Mouse (Mus musculus): ENCODE measurements around the gene Vgll4.
"Not testable (repeated sequence)": the region's sequence is repeated elsewhere in the genome, so short reads cannot be mapped to it uniquely, and the experiment has no call there.

The Vgll4 gene

DNA sequence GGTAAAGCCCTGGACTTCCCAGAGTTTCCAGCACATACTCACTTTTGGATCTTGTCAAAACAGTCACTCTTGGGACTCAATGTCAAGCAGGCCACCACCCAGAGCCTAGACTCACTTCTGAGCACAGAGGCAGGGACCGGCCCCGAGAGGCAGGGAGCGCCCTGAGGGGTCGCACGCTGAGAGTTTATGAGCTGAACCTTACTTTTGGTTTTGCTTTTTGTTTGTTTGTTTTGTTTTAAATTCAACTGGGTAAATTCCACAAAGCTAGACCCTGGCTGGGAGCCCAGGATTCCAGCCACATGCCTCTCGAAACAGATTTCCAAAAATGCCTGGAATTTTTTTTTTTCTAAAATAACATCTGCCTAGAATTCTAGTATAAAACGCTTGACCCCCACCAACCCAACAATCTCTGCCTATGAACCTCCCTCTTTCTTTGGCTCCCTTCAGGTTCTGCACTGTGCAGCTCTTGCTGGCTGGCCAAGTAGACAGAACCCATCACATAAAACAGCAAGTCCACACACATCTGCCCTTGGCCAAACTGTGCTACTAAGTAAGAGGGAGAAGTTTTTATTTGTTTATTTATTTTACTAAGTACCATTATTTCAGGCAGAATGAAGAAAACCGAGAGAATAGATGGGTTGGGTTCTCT lies 28.5 kb downstream of the Vgll4 start:
- DNase-seq (ENCODE audit: extremely low spot score, low read depth, low spot score) = no peak

DNA sequence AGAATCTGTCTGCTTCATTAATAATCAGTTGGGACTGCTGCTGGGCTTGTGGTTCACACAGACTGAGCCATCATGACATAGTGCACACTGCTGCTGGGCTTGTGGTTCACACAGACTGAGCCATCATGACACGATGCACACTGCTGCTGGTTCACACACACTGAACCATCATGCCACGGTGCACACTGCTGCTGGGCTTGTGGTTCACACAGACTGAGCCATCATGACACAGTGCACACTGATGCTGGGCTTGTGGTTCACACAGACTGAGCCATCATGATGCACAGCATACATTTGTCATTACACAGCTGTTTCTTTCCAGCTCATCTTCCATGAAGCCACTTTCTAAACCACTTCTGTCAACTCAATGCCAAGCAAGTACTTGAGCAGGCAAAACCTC lies 30.1 kb downstream of the Vgll4 start:
- DNase-seq (ENCODE audit: extremely low spot score, low read depth, low spot score) = no peak

DNA sequence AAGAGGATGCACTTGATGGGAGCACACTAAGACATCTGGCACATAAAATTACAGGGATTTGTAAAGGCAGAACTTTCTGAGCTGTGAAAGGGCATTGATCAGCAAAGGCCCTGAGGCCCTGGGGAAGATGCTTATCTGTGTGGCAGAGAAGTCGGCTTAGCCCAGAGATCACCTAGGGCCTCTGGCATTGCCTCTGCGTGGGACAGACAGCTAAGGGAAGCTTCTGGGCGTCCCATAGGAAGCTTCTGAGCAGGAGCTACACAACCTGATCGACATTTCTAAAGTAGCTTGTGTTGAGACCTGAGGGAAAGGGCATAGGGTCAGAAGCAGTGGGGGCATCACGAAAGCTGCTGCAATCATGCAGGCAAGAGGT lies 32.9 kb downstream of the Vgll4 start:
- no peak for DNase-seq (ENCODE audit: extremely low spot score, low read depth, low spot score)

DNA sequence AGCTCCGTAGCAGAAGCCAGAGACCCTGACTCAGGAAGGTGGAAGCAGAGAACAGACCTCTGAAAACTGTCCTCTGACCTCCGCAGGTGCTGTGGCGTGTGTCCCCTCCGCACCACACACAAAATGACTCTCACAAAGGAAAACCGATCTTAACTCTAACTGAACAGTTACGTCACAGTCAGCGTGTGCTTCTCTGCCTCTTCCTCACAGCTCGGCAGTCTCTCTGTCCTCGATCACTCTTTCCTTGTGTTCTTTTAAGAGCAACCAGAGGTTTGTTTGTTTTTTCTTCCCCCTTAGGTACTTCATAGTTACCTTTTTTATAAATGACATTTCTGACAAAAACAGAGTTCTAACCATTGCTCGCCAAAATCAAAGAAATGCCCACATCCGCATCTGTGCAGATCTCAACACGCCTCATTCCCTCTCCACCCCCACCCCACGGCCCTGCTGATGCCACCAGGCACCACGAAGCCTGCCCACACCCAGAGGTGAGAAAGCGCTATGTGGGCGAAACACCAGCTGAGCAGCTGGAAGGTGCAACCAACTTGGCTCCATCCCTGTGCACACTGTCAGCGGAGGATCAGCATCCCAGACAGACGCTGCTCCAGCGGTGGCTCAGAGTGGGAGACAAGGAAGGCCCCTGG lies 33.4 kb downstream of the Vgll4 start:
- DNase-seq (ENCODE audit: extremely low spot score, low read depth, low spot score) = no peak

- no peak for DNase-seq (ENCODE audit: extremely low spot score, low read depth, low spot score)
Observed at GRCm38 (mm10) chr6:114935362-114935761, 34.4 kb downstream of the Vgll4 start.

- DNase-seq (ENCODE audit: extremely low spot score, low read depth, low spot score) = no peak
Observed at GRCm38 (mm10) chr6:114934045-114934444, 35.7 kb downstream of the Vgll4 start.

- DNase-seq (ENCODE audit: extremely low spot score, low read depth, low spot score) = no peak
Observed at GRCm38 (mm10) chr6:114932991-114933392, 36.8 kb downstream of the Vgll4 start.

GRCm38 (mm10) chr6:114932116-114932500 lies 37.7 kb downstream of the Vgll4 start:
- DNase-seq (ENCODE audit: extremely low spot score, low read depth, low spot score) = no peak

GRCm38 (mm10) chr6:114931212-114932115 lies 38.3 kb downstream of the Vgll4 start:
- no peak for DNase-seq (ENCODE audit: extremely low spot score, low read depth, low spot score)

- no peak for DNase-seq (ENCODE audit: extremely low spot score, low read depth, low spot score)
Observed at GRCm38 (mm10) chr6:114930646-114931045, 39.1 kb downstream of the Vgll4 start.

DNA sequence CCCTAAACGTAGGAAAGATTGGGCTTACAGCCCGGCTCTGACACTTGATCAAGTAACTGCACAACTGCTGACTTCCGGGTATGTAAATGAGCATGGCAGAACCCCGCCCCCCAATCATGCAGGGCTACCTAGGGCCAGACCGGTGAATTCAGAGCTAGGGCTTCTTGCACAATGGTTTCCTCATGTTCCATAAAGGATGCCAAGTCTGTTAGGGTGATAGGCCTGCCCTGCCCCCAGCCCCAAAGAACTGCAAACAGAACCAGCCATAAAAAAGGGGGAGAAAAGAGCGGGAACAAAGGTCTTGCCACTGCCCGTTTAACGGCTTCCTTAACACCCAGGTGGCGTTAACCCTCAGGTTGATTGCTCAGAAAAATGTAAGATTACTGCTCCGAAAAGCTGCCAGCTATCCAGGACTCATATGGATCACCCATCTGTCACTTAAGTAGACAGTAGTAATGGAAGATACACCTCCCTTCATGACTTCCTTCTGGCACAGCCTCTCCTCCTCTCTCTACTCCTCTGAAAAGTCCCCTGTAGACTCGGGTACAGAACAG lies 39.7 kb downstream of the Vgll4 start:
- DNase-seq (ENCODE audit: extremely low spot score, low read depth, low spot score) = no peak

GRCm38 (mm10) chr6:114929346-114929745 lies 40.4 kb downstream of the Vgll4 start:
- no peak for DNase-seq (ENCODE audit: extremely low spot score, low read depth, low spot score)

GRCm38 (mm10) chr6:114928462-114928861 lies 41.3 kb downstream of the Vgll4 start:
- no peak for DNase-seq (ENCODE audit: extremely low spot score, low read depth, low spot score)

DNA sequence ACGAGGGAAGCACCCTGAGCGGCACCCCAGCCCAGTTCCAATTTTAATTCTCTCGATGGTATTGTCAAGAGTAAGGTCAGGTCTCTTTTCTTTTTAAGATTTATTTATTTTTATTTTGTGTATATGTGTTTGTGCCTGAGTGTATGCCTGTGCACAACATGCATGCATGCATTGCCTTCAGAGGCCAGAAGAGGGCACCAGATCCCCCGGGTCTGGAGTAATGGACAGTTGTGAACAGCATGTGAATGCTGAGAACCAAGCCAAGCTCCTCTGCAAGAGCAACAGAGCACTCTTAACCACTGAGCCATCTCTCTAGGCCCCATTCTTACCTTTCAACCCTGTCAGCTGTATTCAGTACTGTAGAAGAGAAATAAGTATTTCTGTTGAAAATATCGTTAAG lies 42.4 kb downstream of the Vgll4 start:
- DNase-seq (ENCODE audit: extremely low spot score, low read depth, low spot score) = no peak

DNA sequence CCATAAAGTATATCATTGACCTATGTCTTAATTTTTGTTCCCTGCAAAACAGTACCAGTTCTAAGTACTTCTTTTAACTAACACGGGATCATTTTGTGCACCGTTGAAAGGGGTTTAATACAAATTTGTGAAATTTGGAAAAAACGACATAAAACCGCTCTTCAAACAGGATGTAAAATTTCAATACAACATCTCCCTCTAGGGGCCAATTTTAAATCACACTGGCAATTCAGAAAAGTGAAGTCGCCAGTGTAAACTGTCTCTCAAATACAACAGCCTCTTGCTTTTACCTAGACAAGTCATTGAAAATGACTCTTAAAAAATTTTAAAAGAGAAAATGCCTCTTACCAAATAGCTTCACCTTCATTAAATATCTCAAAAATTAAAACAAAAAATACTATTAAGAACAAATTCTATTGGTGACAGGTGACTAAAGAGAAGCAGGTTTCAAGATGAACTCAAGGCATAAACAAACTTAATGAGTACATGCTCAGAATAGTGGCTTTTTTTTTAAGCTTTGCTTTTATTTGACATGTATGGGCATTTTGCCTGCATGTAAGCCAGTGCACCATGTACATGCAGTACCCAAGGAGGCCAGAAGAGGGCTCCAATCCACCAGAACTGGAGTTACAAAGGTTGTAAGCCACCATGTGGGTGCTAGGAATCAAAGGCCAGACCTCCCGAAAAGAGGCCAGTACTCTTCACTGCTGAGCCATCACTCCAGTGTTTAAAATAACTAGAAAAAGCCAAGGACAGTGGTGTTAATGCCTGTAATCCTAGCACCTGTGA lies 43.2 kb downstream of the Vgll4 start:
- no peak for DNase-seq (ENCODE audit: extremely low spot score, low read depth, low spot score)

- DNase-seq (ENCODE audit: extremely low spot score, low read depth, low spot score) = no peak
Observed at GRCm38 (mm10) chr6:114925196-114925595, 44.6 kb downstream of the Vgll4 start.

- not testable (repeated sequence) for DNase-seq (ENCODE audit: extremely low spot score, low read depth, low spot score)
Observed at GRCm38 (mm10) chr6:114922355-114923096, 47.3 kb downstream of the Vgll4 start.

DNA sequence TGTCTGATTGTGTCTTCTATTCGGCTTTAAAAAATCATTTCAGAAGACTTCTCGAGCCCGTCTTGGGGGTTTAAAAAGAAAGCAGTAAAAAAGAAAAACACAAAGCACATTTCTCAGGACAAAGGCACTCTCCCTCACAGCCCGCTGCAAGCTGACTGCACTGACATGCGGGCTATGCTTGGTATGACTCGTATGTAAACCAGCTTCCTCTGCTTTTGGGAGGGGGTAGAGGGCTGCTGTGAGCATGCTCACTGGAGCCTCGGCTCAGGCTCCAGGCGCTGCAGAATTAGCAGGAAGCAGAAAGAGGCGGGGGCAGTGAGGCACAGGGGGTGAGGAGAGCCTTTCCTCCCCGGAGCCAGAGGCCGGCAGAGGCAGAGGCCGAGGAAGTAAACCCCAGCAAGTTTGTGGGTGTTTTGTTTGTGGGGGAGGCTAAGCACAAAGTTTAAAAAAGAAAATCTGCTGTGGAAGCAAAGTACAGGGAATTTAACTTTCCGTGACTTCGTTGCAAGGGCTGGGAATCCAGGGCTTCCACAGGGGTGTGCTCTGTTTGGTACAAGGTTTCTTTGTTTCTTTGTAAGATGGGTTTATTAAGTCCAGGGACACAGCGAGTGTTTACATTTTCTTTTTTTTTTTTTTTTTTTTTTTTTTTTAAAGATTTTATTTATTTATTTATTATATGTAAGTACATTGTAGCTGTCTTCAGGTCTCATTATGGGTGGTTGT lies 48.0 kb downstream of the Vgll4 start:
- DNase-seq (ENCODE audit: extremely low spot score, low read depth, low spot score) = no peak
